Mouse (Mus musculus) megakaryocyte, embryonic 14.5 days (primary cell): ENCODE results near the gene Evc.

ENCODE experiments used
- FLI1 ChIP-seq: IDR thresholded peaks from 2 replicates; pipeline ENCODE4 v1.6.1; 2012; ENCODE audit warnings: low read length, inconsistent platforms, mixed read lengths
- GATA1 ChIP-seq: IDR thresholded peaks from 3 replicates; pipeline ENCODE4 v1.6.1; 2012; ENCODE audit warnings: mixed read lengths, low read length, inconsistent platforms, borderline replicate concordance

DNA sequence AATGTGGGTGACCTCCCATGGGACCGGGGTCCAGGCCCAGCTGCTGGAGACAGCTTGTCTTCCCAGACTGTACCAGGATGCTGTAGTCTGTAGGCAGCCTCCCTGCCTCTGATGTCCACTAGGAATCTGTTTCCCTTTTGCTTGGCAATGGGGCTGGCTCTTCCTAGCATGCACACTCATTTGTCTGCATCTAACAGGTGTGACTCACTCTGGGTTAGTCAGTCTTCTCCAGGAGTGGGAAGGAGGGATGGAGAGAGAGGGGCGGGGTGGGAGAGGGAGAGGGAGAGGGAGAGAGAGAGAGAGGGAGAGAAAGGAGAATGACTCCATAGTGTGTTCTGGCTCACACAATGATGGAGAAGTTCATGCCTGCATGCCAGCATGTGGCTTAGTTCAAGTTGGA is 15.1 kb upstream of the Evc start:
- TF ChIP-seq FLI1: no peak
- no peak for TF ChIP-seq GATA1
